Mouse (Mus musculus): ENCODE measurements around the gene Gm5662. TPM values are rescaled to one million over a fixed set of nuclear protein-coding genes. Genes with fewer than 3 reads are reported as not detected.
"Not testable (repeated sequence)": the region's sequence is repeated elsewhere in the genome, so short reads cannot be mapped to it uniquely, and the experiment has no call there.

Gene Gm5662
- total RNA-seq (2021) = not detected in 2 replicates
- long read RNA-seq, experiment 1 = 0 reads
- long read RNA-seq, experiment 2 = 0 reads

DNA sequence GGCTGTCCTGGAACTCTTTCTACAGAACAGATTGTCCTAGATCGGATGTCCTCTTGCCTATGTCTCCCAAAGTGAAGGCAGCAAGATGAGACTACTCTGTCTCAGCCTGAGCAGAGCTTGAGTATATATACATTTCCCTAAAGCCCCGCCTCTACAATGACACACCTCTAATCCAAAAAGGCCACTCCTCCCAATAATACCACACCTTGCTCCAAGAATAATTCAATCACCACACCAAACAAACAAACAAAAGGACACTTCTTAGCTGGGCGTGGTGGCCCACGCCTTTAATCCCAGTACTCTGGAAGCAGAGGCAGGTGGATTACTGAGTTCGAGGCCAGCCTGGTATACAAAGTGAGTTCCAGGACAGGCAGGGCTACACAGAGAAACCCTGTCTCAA is at the start of gene Gm5662:
Gene Gm5662, minus strand, starts transcription at position 101 of the 400 bp plus-strand sequence.
- not testable (repeated sequence) for DNase-seq

- not testable (repeated sequence) for DNase-seq
These were observed 49.6 kb upstream of the Gm5662 start, which contains the start of gene Gm5039 for GRCm38 (mm10) chr12:88323926-88324325. Gm5039 (minus strand) TSS chr12:88324026.

DNA sequence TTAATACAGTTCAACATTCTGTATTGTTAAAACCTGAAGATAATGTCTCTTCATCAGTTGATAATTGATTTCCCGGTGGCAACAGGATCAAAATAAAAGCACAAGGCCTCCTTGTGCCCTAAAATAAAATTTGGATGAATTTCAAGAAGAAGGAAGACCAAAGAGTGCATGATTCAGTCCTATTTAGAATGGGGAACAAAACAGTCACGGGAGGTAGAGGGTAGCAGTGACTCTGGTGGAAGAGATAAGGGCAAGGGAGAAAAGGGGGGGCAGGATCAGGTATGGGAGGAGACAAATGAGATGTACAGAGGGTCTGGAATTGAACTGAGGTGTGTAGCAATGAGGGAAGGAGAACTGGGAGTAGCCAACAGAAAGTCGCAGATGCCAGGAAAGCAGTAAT is 40.3 kb upstream of the Gm5662 start:
- no peak for DNase-seq

GRCm38 (mm10) chr12:88297171-88297570 is 22.9 kb upstream of the Gm5662 start:
- not testable (repeated sequence) for DNase-seq

- DNase-seq = not testable (repeated sequence)
These were observed 18.8 kb upstream of the Gm5662 start for GRCm38 (mm10) chr12:88293082-88293481.

GRCm38 (mm10) chr12:88285224-88285623 is 10.9 kb upstream of the Gm5662 start:
- DNase-seq = not testable (repeated sequence)

GRCm38 (mm10) chr12:88257241-88257640 is 17.1 kb downstream of the Gm5662 start:
- DNase-seq = no peak

- not testable (repeated sequence) for DNase-seq
These were observed 18.4 kb downstream of the Gm5662 start for GRCm38 (mm10) chr12:88255917-88256316.

- not testable (repeated sequence) for DNase-seq
These were observed 24.3 kb downstream of the Gm5662 start, which contains the start of gene Gm8332 for GRCm38 (mm10) chr12:88250000-88250399. Gm8332 (minus strand) TSS chr12:88250100.

- not testable (repeated sequence) for DNase-seq
These were observed 28.5 kb downstream of the Gm5662 start for GRCm38 (mm10) chr12:88245786-88246185.

GRCm38 (mm10) chr12:88242940-88243339 is 31.4 kb downstream of the Gm5662 start:
- DNase-seq = not testable (repeated sequence)

Other genes with a start within 250 kb of the Gm5662 start
- gene Gm2056, start 247.5 kb downstream of the Gm5662 start, total RNA-seq (2021) = not detected in 2 replicates
- not detected in 2 replicates for gene Gm16368, start 190.8 kb downstream of the Gm5662 start, total RNA-seq (2021)
- not detected in 2 replicates for gene Gm10436, start 92.4 kb downstream of the Gm5662 start, total RNA-seq (2021)
- gene Gm8332, start 24.4 kb downstream of the Gm5662 start, total RNA-seq (2021) = not detected in 2 replicates
- gene Gm5039, start 49.5 kb upstream of the Gm5662 start, total RNA-seq (2021) = not detected in 2 replicates
- 21.8 and 25.1 TPM in 2 replicates for gene Adck1, start 86.1 kb upstream of the Gm5662 start, total RNA-seq (2021)

Measured in adrenal gland, postnatal 14 days (tissue).